Mouse (Mus musculus) frontal cortex, adult 2 months (tissue): ENCODE results near the gene C2cd5. TPM values are rescaled to one million over a fixed set of nuclear protein-coding genes. Genes with fewer than 3 reads are reported as not detected.
"Not testable (repeated sequence)": the region's sequence is repeated elsewhere in the genome, so short reads cannot be mapped to it uniquely, and the experiment has no call there.

ENCODE experiments used
- DNase-seq, 2 experiments: peaks; one replicate each; pipeline ENCODE4 v3.0.0; 2022; ENCODE audit warnings: low spot score in 1 of 2; ENCODE audit errors: extremely low spot score in 1 of 2
- polyA plus RNA-seq: library from polyadenylated mRNA; depleted of rRNA; stranded (reverse); fragments of >200 nt; gene quantifications from 2 replicates; pipeline ENCODE4 v1.2.3, GENCODE M21; 2012; rRNA removed

Gene C2cd5
- polyA plus RNA-seq, result 95.3 and 98.9 TPM in 2 replicates

GRCm38 (mm10) chr6:143099681-143100382, at the start of gene C2cd5:
C2cd5 (minus strand) TSS chr6:143100141.
- DNase-seq, result peak; percentile 92 to 98

DNA sequence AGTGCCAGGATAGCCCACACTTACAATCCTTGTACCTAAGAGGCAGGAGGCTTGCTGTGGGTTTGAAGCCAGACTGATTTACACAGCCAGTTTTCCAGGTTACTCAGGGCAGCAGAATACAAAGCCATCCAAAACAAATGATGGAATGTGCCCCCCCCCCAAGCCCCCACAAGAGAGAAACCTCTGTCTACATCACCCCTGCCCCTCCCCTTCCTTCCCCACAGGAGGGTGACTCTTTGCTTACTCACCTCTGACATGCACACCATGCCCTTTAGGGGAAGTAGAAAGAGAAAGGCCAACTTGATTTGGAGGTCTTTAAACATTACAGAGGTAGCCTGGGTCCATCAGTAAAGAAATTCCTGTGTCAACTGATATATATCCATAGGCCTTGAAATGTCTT, 48.9 kb upstream of the C2cd5 start:
- DNase-seq, result no peak

DNA sequence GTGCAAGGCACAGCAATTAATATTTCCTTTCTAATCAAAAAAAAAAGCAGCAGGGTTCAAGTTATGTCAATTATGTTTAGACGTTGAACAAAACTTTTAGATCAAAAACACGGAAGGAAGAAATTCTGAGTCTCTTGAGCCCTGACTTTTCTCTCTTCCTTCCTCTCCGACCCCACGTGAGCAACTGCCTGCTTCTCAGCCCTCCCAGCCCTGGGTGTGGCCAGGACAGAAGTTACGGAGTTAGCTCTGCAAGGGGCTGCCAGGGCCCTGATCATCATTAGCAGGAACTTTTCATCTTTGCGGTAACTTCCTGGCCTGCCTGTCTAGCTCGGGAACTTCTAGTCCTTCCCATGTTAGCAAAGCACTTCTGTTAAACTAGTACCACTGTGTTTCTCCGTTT, 46.8 kb upstream of the C2cd5 start:
- no peak for DNase-seq

GRCm38 (mm10) chr6:143145051-143145450, 45.1 kb upstream of the C2cd5 start:
- no peak for DNase-seq

GRCm38 (mm10) chr6:143144556-143144955, 44.6 kb upstream of the C2cd5 start:
- DNase-seq, result no peak

- DNase-seq, result peak in 1 of 2 experiments; percentile 20
Measured at GRCm38 (mm10) chr6:143143775-143144273, 43.9 kb upstream of the C2cd5 start.

- DNase-seq, result no peak
Measured at GRCm38 (mm10) chr6:143143321-143143720, 43.4 kb upstream of the C2cd5 start.

- DNase-seq, result no peak
Measured at GRCm38 (mm10) chr6:143142861-143143260, 42.9 kb upstream of the C2cd5 start.

DNA sequence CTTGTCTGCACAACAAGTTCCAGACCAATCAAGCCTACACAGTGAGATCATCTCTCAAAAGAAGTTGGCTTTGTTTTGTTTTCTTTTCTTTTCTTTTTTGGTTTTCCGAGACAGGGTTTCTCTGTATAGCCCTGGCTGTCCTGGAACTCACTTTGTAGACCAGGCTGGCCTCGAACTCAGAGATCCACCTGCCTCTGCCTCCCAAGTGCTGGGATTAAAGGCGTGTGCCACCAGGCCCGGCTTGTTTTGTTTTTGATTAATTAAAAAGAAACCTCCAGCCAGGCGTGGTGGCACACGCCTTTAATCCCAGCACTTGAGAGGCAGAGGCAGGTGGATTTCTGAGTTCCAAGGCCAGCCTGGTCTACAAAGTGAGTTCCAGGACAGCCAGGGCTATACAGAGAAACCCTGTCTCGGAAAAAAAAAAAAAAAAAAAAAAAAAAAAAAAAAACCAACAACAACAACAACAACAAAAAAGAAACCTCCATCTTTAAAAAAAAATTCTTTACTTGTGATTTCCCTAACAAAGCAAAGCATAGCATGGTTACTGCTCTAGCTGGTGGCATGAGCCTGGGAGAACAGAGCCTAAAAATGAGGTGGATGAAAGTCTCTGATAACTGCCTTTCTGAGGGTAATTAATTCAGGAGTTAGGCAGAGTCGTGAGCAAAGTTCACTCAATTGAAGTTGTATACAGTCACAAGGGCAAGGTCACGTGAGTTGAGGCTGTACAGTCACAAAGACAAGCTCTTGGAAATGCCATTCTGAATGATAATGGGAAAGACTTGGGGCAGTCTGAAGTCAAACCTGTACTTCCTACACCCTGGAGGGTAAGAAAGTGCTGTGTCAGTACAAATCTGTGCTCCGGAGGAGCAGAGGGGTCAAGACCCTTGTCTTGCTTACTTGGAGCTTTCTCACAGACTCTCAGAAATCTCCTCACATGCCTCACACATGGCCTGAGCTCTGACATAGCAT, 42.0 kb upstream of the C2cd5 start:
- DNase-seq, result not testable (repeated sequence)

DNA sequence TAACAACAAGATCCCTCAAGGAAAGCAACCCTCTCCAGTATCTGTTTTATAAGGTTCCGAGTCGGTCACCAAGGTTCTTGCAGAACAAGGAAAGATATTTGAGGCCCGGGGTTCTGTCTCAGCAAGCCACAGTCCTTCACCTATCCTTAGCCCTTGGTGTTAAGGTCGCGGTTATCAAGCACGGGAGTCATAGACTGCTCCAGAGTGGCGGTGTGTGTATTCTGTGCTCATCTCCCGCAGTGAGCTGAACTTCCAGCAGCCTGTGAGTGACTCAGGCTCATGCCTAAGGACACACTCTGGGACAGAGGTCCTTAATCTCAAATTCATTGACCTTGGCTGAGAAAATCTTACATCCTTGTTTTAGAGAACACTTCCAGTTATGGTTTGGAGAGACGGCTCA, 40.9 kb upstream of the C2cd5 start:
- no peak for DNase-seq

DNA sequence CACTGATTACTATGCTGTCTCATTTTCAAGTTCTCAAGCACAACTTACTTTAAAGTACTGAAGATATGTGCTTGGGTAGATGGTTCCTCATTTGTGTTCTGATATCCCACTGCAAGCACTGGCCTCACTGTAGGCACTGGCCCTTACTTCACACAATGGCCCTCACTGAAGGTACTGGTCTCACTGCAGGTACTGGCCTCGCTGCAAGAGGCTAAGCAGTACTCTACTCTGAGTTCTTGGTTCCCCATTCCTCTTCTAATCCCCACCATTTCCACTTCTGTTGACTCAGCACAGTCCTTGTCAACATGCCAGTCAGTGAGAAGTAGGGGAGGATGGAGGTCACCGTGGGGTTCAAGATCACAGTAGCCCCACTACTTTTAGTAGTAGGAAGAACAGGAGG, 39.5 kb upstream of the C2cd5 start:
- no peak for DNase-seq

DNA sequence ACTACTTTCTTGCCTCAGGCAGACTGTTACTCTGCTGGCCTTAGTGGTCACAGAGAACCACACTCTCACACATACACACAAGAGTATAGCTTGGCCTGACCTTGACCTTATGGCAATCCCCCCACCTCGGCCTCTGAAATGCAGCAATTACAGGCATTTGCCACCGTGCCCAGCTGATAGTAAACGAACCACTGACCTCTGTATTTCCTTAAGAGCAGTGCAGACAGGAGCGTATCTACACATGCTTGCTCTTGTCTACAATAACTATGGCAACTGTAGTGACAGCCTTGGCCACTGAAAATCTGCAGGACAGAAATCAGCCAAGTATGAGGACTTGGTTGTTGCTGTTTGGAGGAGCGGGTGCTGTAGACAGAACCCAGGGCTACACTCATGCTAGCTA, 37.4 kb upstream of the C2cd5 start:
- no peak for DNase-seq

DNA sequence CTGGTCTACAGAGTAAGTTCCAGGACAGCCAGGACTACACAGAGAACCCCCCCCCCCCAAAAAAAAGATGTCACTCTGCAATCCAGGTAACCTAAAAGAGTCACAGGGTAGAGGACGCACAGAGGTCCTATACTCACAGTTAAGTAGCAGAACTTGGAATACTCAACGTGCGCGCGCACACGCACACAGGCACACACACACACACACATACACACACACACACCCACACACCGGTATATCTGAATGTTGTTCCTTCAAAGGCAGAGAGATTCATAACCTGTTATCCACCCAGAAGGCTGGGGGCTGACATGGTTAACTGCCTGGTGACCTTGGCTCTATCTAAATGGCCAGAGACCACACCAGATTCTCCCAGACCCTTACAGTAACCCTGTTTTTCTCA, 36.7 kb upstream of the C2cd5 start:
- DNase-seq, result no peak

DNA sequence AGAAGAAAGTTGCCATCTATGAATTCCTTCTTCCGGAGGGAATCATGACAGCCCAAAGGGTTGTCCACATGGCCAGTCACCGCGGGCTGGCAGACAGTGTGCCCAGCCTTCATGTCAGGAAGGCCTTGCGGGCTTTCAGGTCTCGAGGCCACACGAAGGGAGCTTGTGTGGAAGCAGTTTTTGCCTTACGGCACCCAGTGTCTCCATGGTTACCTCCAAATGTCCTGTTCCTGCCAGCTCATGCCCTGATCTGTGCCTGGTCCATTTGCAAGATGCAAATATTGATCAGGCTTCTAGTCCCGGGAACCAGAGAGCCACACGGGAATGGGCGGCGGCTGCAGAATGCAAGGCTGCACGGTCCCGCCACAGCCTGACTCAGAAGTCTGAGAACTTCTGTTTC, 35.2 kb upstream of the C2cd5 start:
- DNase-seq, result no peak

DNA sequence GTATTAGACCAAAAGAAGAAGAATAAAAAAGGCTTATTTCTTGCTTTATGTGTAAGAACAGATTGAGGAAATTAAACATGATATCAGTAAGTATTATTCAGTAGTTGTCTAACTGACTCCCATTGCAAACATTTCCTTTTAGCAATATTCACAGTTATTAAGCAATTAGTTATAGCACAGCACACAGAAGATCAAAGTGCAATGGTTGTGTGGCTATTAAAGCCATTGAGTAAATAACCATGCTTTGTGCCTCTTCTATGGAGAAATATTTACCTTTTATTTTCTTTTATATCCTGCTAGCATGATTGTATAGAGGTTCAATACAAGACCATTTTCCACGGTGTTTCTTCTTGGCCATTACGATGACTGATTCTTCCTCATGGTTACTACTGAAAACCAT, 33.2 kb upstream of the C2cd5 start:
- DNase-seq, result no peak

DNA sequence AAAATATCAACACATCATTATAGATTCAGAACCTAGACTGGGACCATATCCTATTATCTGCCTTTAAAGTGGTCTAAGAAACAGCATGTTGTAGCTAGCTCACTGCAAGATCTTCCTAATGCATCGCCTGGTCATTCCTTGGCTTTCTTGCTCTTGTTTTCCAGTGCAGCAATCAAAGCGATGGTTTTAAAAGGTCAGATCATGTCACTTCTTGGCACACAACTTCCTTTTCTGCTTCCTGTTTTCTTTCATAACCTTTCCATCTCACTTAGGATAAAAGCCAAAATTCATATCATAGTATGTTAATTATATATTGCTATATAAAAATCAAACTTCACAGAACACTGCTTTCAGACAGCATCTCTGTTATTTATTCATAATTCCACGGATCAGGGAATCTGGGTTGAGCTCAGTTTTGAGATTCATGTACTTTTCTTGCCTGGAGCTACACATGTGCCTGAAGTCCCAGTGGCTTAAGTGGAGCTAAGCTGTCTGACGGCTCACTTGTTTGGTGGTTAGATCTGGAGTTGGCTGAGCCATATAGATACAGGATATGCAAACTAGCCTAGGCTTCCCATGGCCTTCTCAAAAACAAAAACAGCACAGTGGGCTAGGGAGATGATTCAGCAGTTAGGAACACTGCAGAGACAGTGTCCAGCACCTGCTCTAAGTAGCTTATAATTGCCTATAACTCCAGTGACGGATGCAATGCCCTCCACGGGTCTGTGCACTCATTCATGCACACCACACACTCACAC, 32.1 kb upstream of the C2cd5 start:
- no peak for DNase-seq

- DNase-seq, result no peak
Measured at GRCm38 (mm10) chr6:143130411-143130810, 30.5 kb upstream of the C2cd5 start.

DNA sequence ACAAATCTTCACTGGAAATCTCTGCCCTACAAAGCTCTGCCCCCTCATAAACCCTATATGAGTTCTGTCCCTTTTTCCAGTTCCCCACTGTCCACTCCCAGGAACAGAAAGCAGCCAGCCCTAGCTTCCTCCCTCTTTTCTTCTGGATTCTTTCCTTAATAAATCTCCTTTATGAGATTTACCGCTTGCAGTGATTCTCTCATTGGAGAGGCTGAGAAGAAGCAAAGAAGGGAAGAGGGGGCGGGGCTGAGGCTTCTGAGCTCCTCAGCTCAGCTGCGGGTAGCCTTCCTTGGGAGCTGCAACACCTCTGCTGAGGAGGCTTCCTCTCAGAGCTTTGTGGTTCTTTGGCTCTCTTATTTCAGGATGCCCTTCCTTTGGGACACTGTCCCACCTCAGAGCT, 30.0 kb upstream of the C2cd5 start:
- DNase-seq, result no peak

- DNase-seq, result no peak
Measured at GRCm38 (mm10) chr6:143129466-143129865, 29.5 kb upstream of the C2cd5 start.

DNA sequence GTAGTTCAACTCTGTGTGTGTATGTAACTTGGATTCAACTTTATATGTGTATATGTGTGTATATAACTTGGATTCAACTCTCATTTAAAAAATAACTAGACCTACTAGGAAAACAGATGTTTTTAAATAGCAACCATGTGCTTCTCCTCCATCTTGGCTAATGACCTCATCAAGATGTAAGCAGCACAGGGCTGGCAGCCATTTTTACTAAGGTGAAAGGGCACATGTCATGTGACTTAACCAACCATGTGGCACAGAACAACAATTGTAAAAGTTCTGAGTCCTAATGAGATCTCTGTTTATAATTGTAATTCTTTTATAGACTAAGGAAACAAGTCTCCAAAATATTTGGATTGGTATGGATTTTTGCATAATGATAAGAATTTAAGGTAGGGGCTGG, 25.8 kb upstream of the C2cd5 start:
- no peak for DNase-seq

- peak in 1 of 2 experiments; percentile 30 for DNase-seq
Measured at GRCm38 (mm10) chr6:143119325-143119724, 19.4 kb upstream of the C2cd5 start.
